Mouse (Mus musculus) small intestine, adult 2 months (tissue): ENCODE data around the gene Gfra1. TPM values are rescaled to one million over a fixed set of nuclear protein-coding genes. Genes with fewer than 3 reads are reported as not detected.
A peak's percentile ranks its signal among the peaks of the same experiment; 100 is the strongest.

Source experiments
- H3K27ac ChIP-seq: fragments of 200-500 bp; 2 replicates; pipeline ENCODE4 v1.5.1; 2012; ENCODE audit warnings: low read depth, low read length, control low read depth, inconsistent platforms; ENCODE audit not compliant: insufficient read depth
- H3K27me3 ChIP-seq: fragments of 200-500 bp; 2 replicates; pipeline ENCODE4 v1.6.1; 2012; ENCODE audit warnings: mild to moderate bottlenecking, moderate library complexity, low read length, inconsistent platforms; ENCODE audit not compliant: control insufficient read depth, insufficient read depth
- H3K36me3 ChIP-seq: fragments of 200-500 bp; 2 replicates; pipeline ENCODE4 v1.6.1; 2012; ENCODE audit warnings: mild to moderate bottlenecking, low read length, control low read depth, inconsistent platforms; ENCODE audit not compliant: control insufficient read depth, insufficient read depth
- H3K4me1 ChIP-seq: fragments of 200-500 bp; 2 replicates; pipeline ENCODE4 v1.6.1; 2012; ENCODE audit warnings: low read length, inconsistent platforms, mixed read lengths; ENCODE audit not compliant: control insufficient read depth, insufficient read depth, insufficient read length
- H3K4me3 ChIP-seq: fragments of 200-500 bp; 2 replicates; pipeline ENCODE4 v1.5.1; 2012; ENCODE audit warnings: low read depth, mild to moderate bottlenecking, control low read depth, inconsistent platforms, low read length, moderate library complexity
- CTCF ChIP-seq: fragments of 200-500 bp; IDR thresholded peaks from 2 replicates; pipeline ENCODE4 v1.5.1; 2012; ENCODE audit warnings: low read depth, mild to moderate bottlenecking, control low read depth, inconsistent platforms, low read length, moderate library complexity, mixed read lengths; ENCODE audit not compliant: insufficient replicate concordance, insufficient read length; ENCODE audit errors: extremely low read depth
- POLR2A ChIP-seq: fragments of 200-500 bp; IDR thresholded peaks from 2 replicates; pipeline ENCODE4 v1.6.1; 2012; ENCODE audit warnings: low read depth, mild to moderate bottlenecking, control low read depth, inconsistent platforms, low read length, moderate library complexity
- WGBS: fragments of 180-500 bp; shearing (Covaris S2); methylation state at CpG from one replicate; pipeline ENCODE4 v1.1.7; 2018; 5-methylcytosine and 5-hydroxymethylcytosine counted together
- polyA plus RNA-seq: library from polyadenylated mRNA; depleted of rRNA; stranded (reverse); fragments of >200 nt; gene quantifications from 2 replicates; pipeline ENCODE4 v1.2.3, GENCODE M21; 2012; rRNA removed

The Gfra1 gene
- 0.58 and 1.5 TPM in 2 replicates for polyA plus RNA-seq

DNA sequence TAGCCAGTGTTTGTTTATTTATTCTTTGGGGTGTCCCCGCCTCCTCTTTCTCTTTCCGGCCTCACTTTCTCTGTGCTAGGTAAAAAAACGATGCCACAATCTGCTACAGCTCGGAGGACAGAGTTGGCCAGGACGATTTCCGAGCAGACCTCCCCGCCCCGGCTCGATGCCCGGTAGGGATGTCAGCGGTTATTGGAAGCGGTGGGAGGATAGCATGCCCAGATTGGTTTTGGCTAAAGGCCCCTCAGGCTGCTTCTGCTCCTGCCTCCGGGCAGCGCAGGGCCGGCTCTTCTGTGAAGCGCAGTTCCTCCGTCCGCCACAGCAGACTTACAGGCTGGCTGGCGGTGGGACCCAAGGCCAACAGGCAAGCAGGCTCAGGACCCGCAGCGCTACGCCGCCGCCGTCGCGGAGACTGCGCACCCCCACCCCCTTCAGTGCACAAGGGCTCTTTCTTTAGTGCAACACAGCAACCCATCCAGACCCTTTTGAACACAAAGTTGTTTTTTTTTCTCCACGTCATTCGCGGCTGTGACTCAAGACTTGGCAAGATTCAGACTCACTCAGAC is at the start of gene Gfra1:
Gene Gfra1, minus strand, starts transcription at position 414 of the 566 bp plus-strand sequence.
- H3K27ac ChIP-seq = no peak within 1 kb of the TSS
- peaks cover 43% of the 10 kb centered on the region for H3K27me3 ChIP-seq
- H3K4me1 ChIP-seq = peaks cover 9% of the 10 kb centered on the region
- WGBS = 2% methylated on average over 31 of the region's 31 CpGs
- H3K4me3 ChIP-seq = peak within 1 kb of the TSS; percentile 52
- H3K36me3 ChIP-seq = no peaks in the 10 kb centered on the region
- TF ChIP-seq CTCF = no peak
- no peak for TF ChIP-seq POLR2A

DNA sequence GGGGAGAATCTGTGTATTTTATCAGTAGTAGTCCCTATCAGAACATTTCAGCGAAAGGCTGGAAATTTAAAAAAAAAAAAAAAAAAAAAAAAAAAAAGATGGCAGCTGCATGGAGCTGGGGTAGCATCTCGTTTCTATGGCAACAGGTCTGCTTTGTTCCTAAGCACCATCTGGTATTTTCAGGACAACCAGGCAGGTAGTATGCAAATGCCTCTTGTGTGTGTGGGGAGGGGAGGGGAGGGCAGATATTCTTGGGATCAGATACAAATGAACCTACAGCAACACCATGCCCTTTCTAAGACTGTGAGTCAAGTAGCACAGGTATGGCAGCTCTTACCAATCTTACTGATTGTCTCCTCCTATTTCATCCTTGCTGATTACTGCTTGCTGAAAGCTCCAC is 44.3 kb upstream of the Gfra1 start:
- TF ChIP-seq CTCF (no peak), POLR2A (no peak)
- WGBS = 83% methylated on average over 2 of the region's 2 CpGs
- Histone ChIP-seq H3K4me1 (no peaks in the 10 kb centered on the region), H3K27me3 (no peaks in the 10 kb centered on the region; the same call in 1 of the 2 replicates), H3K36me3 (no peaks in the 10 kb centered on the region), H3K27ac (no peak overlapping the region), H3K4me3 (no peak overlapping the region)

DNA sequence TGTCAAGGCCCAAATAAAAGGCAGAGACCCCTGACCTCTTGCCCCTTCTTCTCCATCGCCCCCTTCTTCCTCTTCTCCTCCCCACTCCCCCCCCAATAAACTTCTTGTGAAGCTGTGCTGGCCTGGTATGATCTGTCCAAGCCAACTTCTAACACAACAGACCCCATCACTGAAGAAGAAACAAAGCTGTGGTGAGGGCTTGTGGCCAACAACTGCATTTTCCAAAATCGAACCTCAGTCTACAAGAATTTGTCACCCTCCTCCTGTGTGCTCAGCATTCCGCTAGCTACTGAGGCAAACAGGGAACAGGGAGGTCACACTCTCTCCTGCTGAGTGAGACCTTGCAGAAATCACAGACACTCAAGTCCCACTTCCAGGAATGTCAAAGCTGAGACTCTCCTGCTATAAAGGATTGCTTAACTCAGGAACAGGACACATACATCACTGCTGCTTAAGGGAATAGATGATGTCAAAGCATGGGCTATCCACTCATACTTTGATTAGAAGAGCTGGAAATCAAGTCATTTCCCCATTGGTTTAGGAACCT is 43.8 kb upstream of the Gfra1 start:
- 65% methylated on average over 3 of the region's 3 CpGs for WGBS
- H3K27ac ChIP-seq = no peak overlapping the region
- TF ChIP-seq CTCF (no peak), POLR2A (no peak)
- H3K4me3 ChIP-seq = no peak overlapping the region
- H3K36me3 ChIP-seq = no peaks in the 10 kb centered on the region
- no peaks in the 10 kb centered on the region for H3K27me3 ChIP-seq
- no peaks in the 10 kb centered on the region for H3K4me1 ChIP-seq

DNA sequence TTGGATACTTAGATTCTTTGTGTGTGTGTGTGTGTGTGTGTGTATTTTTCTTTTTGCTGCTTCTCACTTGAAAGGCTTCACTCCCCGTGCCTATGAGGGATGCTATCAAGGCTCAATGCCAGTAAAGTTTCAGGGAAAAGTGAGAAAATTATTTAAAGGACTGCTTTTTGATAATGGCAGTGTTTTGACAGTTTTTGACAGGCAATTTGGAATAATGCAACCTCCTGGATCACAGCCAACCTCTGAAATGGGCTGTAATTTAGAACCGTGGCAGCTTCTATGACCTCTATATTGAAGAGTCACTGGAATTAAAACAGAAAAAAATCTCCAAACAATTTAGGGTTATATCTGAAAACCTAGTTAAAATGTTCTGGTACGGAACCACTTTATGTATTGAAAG is 41.4 kb upstream of the Gfra1 start:
- TF ChIP-seq POLR2A = no peak
- TF ChIP-seq CTCF = no peak
- no peak overlapping the region for H3K27ac ChIP-seq
- H3K36me3 ChIP-seq = no peaks in the 10 kb centered on the region
- no peaks in the 10 kb centered on the region for H3K27me3 ChIP-seq
- H3K4me3 ChIP-seq = no peak overlapping the region
- H3K4me1 ChIP-seq = no peaks in the 10 kb centered on the region
- WGBS = 58% methylated on average over 3 of the region's 3 CpGs

DNA sequence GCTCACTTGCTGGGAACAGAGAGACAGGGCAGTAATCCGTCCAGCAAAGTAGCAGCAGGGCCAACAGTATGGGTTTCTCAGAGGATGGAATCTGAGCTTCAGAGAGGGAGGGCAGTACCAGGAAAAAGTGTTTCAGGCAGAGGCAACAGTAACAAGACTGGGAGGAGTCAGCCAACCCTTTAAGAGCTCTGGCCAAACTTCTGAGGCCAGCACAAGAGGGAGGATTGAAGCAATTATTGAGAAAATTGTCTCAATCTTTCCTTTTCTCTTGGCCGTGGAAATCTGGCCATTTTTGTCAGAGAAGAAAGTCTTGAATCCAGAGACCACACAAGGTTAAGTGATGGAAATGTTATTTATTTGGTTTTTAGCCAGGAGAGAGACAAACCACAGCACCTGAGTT is 31.0 kb upstream of the Gfra1 start:
- no peaks in the 10 kb centered on the region for H3K27me3 ChIP-seq
- H3K36me3 ChIP-seq = no peaks in the 10 kb centered on the region
- no peak overlapping the region for H3K27ac ChIP-seq
- WGBS = 48% methylated on average over 2 of the region's 2 CpGs
- no peaks in the 10 kb centered on the region for H3K4me1 ChIP-seq
- H3K4me3 ChIP-seq = no peak overlapping the region
- TF ChIP-seq POLR2A (no peak), CTCF (no peak)

DNA sequence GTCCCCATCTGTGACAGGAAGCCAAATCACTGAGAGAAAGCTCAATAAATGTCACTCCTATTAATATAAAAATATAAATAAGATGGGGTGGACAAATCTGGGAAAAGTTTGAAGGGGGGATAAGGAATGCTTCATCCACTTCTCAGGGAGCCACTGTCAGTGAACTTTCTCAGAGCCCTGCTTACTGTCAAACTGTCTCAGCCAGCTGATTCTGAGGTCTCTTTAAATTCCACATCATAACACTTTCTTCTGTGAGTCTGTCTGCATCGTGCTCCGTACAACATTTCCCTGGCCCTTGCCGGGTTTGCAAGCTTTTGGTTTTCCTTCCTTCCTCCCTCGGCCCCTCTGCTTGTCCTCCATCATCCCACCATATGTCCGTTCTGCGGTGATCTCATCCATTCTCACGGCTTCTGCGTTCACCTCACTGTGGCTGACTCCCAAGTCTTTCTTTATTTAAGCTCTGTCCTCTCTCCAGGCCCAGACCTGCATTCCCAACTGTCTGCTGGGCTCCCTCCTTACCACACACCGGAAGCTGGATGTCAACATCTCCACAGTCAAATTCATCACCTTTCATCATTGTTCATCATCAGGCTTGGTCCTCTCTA is 26.8 kb upstream of the Gfra1 start:
- TF ChIP-seq POLR2A = no peak
- no peak for TF ChIP-seq CTCF
- Histone ChIP-seq H3K27ac (no peak overlapping the region), H3K4me3 (no peak overlapping the region), H3K27me3 (no peaks in the 10 kb centered on the region), H3K4me1 (no peaks in the 10 kb centered on the region), H3K36me3 (no peaks in the 10 kb centered on the region)
- WGBS = 71% methylated on average over 9 of the region's 9 CpGs

DNA sequence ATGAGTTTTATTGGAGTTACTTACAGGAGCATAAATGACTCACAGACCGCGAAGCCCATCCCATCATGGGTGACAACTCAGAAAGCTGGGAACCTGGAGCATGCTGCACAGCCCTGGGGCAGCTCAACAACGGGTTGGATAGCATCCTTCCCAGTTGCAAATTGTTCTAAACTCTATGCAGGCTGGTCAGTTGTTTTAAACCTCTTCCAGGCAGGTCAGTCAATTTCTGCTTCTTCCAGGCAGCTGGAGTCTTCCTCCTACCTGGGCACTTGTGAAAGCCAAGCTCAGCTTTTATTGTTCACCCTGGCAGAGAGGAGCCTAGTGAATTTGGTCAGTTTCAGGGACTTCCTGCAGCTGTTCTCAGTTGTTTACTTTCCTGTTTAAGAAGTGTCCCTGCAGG is 18.5 kb upstream of the Gfra1 start:
- no peak for TF ChIP-seq CTCF
- no peak for TF ChIP-seq POLR2A
- 89% methylated on average over 3 of the region's 3 CpGs for WGBS
- no peaks in the 10 kb centered on the region for H3K36me3 ChIP-seq
- H3K27me3 ChIP-seq = no peaks in the 10 kb centered on the region
- H3K4me1 ChIP-seq = no peaks in the 10 kb centered on the region
- no peak overlapping the region for H3K27ac ChIP-seq
- no peak overlapping the region for H3K4me3 ChIP-seq

DNA sequence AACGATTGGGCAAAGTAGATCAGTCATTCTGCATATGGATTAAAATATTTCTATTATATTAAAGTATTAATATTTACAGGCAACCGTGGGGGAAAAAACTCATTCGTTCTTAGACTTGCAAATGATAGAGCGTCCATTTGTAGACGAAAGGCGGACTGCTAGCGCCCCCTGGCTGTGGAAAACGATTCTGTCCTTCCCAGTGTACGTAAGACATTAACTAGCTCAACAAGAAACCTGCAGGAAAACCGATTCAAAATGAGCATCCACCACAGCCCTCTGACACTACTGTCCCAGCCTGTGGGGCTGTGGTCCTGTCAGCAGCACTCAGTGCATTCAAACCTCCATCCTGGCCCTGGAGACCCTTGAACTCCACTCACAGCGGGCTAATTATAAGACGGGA is 13.7 kb upstream of the Gfra1 start:
- H3K4me3 ChIP-seq = no peak overlapping the region
- WGBS = 17% methylated on average over 12 of the region's 12 CpGs
- no peaks in the 10 kb centered on the region for H3K36me3 ChIP-seq
- H3K4me1 ChIP-seq = no peaks in the 10 kb centered on the region
- H3K27ac ChIP-seq = no peak overlapping the region
- peak; percentile 74; the same call in 1 of the 2 replicates for TF ChIP-seq CTCF
- TF ChIP-seq POLR2A = no peak
- H3K27me3 ChIP-seq = no peaks in the 10 kb centered on the region; the same call in 1 of the 2 replicates
